Mouse (Mus musculus) bone marrow macrophage, adult 2 months (primary cell): ENCODE results near the gene Snrnp70.

Experiments
- CTCF ChIP-seq: IDR thresholded peaks from 2 replicates; pipeline ENCODE4 v1.5.1; 2012; ENCODE audit warnings: low read depth, mild to moderate bottlenecking, low read length, moderate library complexity
- POLR2A ChIP-seq: IDR thresholded peaks from 2 replicates; pipeline ENCODE4 v1.6.1; 2012; ENCODE audit warnings: mild to moderate bottlenecking, low read depth, low read length, borderline replicate concordance

- TF ChIP-seq CTCF (no peak), POLR2A (no peak)
These were observed 14.1 kb upstream of the Snrnp70 start for GRCm38 (mm10) chr7:45409497-45410163.
